Mouse (Mus musculus) subcutaneous adipose tissue, adult 2 months (tissue): ENCODE data around the gene Vmn1r211. TPM values are rescaled to one million over a fixed set of nuclear protein-coding genes. Genes with fewer than 3 reads are reported as not detected.

Experiments used
- polyA plus RNA-seq: library from polyadenylated mRNA; depleted of rRNA; stranded (reverse); fragments of >200 nt; gene quantifications from 2 replicates; pipeline ENCODE4 v1.2.3, GENCODE M21; 2012; ENCODE audit warnings: low replicate concordance; rRNA removed

The Vmn1r211 gene
- polyA plus RNA-seq, result not detected in 2 replicates

GRCm38 (mm10) chr13:22857461-22857860 is at the start of gene Vmn1r211:
Gene Vmn1r211, minus strand, starts transcription at chr13:22857561.

GRCm38 (mm10) chr13:22884105-22884504 is 26.7 kb upstream of the Vmn1r211 start, which contains the start of gene Vmn1r212:
Gene Vmn1r212, minus strand, starts transcription at chr13:22884205.

GRCm38 (mm10) chr13:22831248-22831647 is 26.1 kb downstream of the Vmn1r211 start, which contains the start of gene Vmn1r210:
Gene Vmn1r210, minus strand, starts transcription at chr13:22831348.

GRCm38 (mm10) chr13:22809582-22809981 is 47.8 kb downstream of the Vmn1r211 start, which contains the start of gene Vmn1r209:
Gene Vmn1r209, minus strand, starts transcription at chr13:22809682.

Other genes starting within 250 kb of the Vmn1r211 start
- not detected in 2 replicates for gene Vmn1r206, start 233.3 kb downstream of the Vmn1r211 start, polyA plus RNA-seq
- gene Vmn1r207-ps, start 127.9 kb downstream of the Vmn1r211 start, polyA plus RNA-seq, result not detected in 2 replicates
- not detected in 2 replicates for gene Vmn1r208, start 80.2 kb downstream of the Vmn1r211 start, polyA plus RNA-seq
- not detected in 2 replicates for gene Vmn1r209, start 47.9 kb downstream of the Vmn1r211 start, polyA plus RNA-seq
- not detected in 2 replicates for gene Vmn1r210, start 26.2 kb downstream of the Vmn1r211 start, polyA plus RNA-seq
- not detected in 2 replicates for gene Vmn1r212, start 26.6 kb upstream of the Vmn1r211 start, polyA plus RNA-seq
- gene Vmn1r213, start 150.1 kb upstream of the Vmn1r211 start, polyA plus RNA-seq, result not detected in 2 replicates
- not detected in 2 replicates for gene Vmn1r214, start 172.9 kb upstream of the Vmn1r211 start, polyA plus RNA-seq
- gene Vmn1r215, start 210.5 kb upstream of the Vmn1r211 start, polyA plus RNA-seq, result not detected in 2 replicates